Mouse (Mus musculus) activated CD4-positive, CD25-positive, alpha-beta regulatory T cell (primary cell): ENCODE measurements around the gene Gm9376. TPM values are rescaled to one million over a fixed set of nuclear protein-coding genes. Genes with fewer than 3 reads are reported as not detected.

Experiments used
- polyA plus RNA-seq, 2 experiments: library from polyadenylated mRNA; unstranded; fragments of 100-300 nt; shearing (Covaris generic); gene quantifications; one replicate each; pipeline ENCODE4 v1.2.1; 2017

The Gm9376 gene
- polyA plus RNA-seq, result not detected

GRCm38 (mm10) chr14:118266660-118267059, at the start of gene Gm9376:
TSS of gene Gm9376 (plus strand) at chr14:118266960.

GRCm38 (mm10) chr14:118236886-118237289, 29.9 kb upstream of the Gm9376 start, which contains the start of gene Sox21:
TSS of gene Sox21 (minus strand) at chr14:118237030.

Other genes starting within 250 kb of the Gm9376 start
- gene Dct, start 214.7 kb upstream of the Gm9376 start, polyA plus RNA-seq, result under 1 TPM; 0.16 to 0.85 TPM
- gene Tgds, start 134.2 kb upstream of the Gm9376 start, polyA plus RNA-seq, result 10 to 100 TPM; 20.4 to 24.2 TPM
- 10 to 100 TPM; 19.0 to 33.2 TPM for gene Gpr180, start 129.8 kb upstream of the Gm9376 start, polyA plus RNA-seq
- under 1 TPM in 1 of 2 experiments, not detected in 1; 0.10 TPM for gene Sox21, start 29.9 kb upstream of the Gm9376 start, polyA plus RNA-seq